Mouse (Mus musculus): ENCODE data around the gene Phykpl.
A peak's percentile ranks its signal among the peaks of the same experiment; 100 is the strongest.
"Not testable (repeated sequence)": the region's sequence is repeated elsewhere in the genome, so short reads cannot be mapped to it uniquely, and the experiment has no call there.

The Phykpl gene

GRCm38 (mm10) chr11:51586411-51586810 lies 1.9 kb downstream of the Phykpl start:
- no peak for DNase-seq (ENCODE audit: low spot score in 2 of 2)

GRCm38 (mm10) chr11:51587059-51587458 lies 2.5 kb downstream of the Phykpl start:
- no peak for DNase-seq (ENCODE audit: low spot score in 2 of 2)

- DNase-seq (ENCODE audit: low spot score in 2 of 2), result no peak
Measured at GRCm38 (mm10) chr11:51588833-51589232, 4.3 kb downstream of the Phykpl start.

- DNase-seq (ENCODE audit: low spot score in 2 of 2), result no peak
Measured at GRCm38 (mm10) chr11:51590002-51590401, 5.4 kb downstream of the Phykpl start.

GRCm38 (mm10) chr11:51591168-51591567 lies 6.6 kb downstream of the Phykpl start:
- no peak for DNase-seq (ENCODE audit: low spot score in 2 of 2)

GRCm38 (mm10) chr11:51591915-51592314 lies 7.4 kb downstream of the Phykpl start:
- DNase-seq (ENCODE audit: low spot score in 2 of 2), result no peak

GRCm38 (mm10) chr11:51593368-51593767 lies 8.8 kb downstream of the Phykpl start:
- DNase-seq (ENCODE audit: low spot score in 2 of 2), result no peak

- DNase-seq (ENCODE audit: low spot score in 2 of 2), result no peak
Measured at GRCm38 (mm10) chr11:51593849-51594248, 9.3 kb downstream of the Phykpl start.

GRCm38 (mm10) chr11:51594715-51595350 lies 10.3 kb downstream of the Phykpl start:
- no peak for DNase-seq (ENCODE audit: low spot score in 2 of 2)

- DNase-seq (ENCODE audit: low spot score in 2 of 2), result no peak
Measured at GRCm38 (mm10) chr11:51595459-51596083, 11.0 kb downstream of the Phykpl start.

- no peak for DNase-seq (ENCODE audit: low spot score in 2 of 2)
Measured at GRCm38 (mm10) chr11:51597553-51597952, 13.0 kb downstream of the Phykpl start.

- DNase-seq (ENCODE audit: low spot score in 2 of 2), result no peak
Measured at GRCm38 (mm10) chr11:51602253-51602652, 17.7 kb downstream of the Phykpl start.

- peak; percentile 52 to 78 for DNase-seq (ENCODE audit: low spot score in 2 of 2)
Measured at GRCm38 (mm10) chr11:51605602-51606446, 21.3 kb downstream of the Phykpl start.

GRCm38 (mm10) chr11:51606447-51607095 lies 22.0 kb downstream of the Phykpl start, which contains the start of gene Hnrnpab:
TSS of gene Hnrnpab (minus strand) at chr11:51606847.
- DNase-seq (ENCODE audit: low spot score in 2 of 2), result peak; percentile 96 to 97

- no peak for DNase-seq (ENCODE audit: low spot score in 2 of 2)
Measured at GRCm38 (mm10) chr11:51607096-51607738, 22.7 kb downstream of the Phykpl start.

- DNase-seq (ENCODE audit: low spot score in 2 of 2), result no peak
Measured at GRCm38 (mm10) chr11:51609266-51609909, 24.8 kb downstream of the Phykpl start.

GRCm38 (mm10) chr11:51609940-51610339 lies 25.4 kb downstream of the Phykpl start:
- not testable (repeated sequence) for DNase-seq (ENCODE audit: low spot score in 2 of 2)

GRCm38 (mm10) chr11:51614256-51614655 lies 29.7 kb downstream of the Phykpl start:
- no peak for DNase-seq (ENCODE audit: low spot score in 2 of 2)

GRCm38 (mm10) chr11:51615129-51615528 lies 30.6 kb downstream of the Phykpl start:
- DNase-seq (ENCODE audit: low spot score in 2 of 2), result no peak

- no peak for DNase-seq (ENCODE audit: low spot score in 2 of 2)
Measured at GRCm38 (mm10) chr11:51615601-51616000, 31.0 kb downstream of the Phykpl start.

GRCm38 (mm10) chr11:51616113-51616512 lies 31.6 kb downstream of the Phykpl start:
- not testable (repeated sequence) for DNase-seq (ENCODE audit: low spot score in 2 of 2)

Data from cerebellum, postnatal 4 days (tissue).